In genomic region chr14:77941105-77941504, GRCm38 (mm10) we compare ENCODE assay signal across 20 mouse cellular contexts. TPM values are rescaled to one million over a fixed set of nuclear protein-coding genes. Genes with fewer than 3 reads are reported as not detected.
DNase-seq lines count a peak whose midpoint lies in the region; ATAC-seq and TF ChIP-seq lines count a peak whose summit lies in the region.
"Had no signal": no experiment of that assay in that cellular context is flagged by ENCODE, and none has a peak within 500 bp of the region (broad histone marks: within the 10 kb centered on the region; RNA-seq: fewer than 3 reads in every experiment).

No protein-coding gene starts in this region.

- H3K27me3 ChIP-seq in kidney, postnatal 0 days (ENCODE audit: insufficient read depth, low read length): no peaks in the 10 kb centered on the region
- no peaks in the 10 kb centered on the region for H3K27me3 ChIP-seq in thymus, adult 2 months (ENCODE audit: control insufficient read depth, insufficient read depth, low read length)
- H3K27me3 ChIP-seq in stomach, postnatal 0 days (ENCODE audit: control insufficient read depth, insufficient read depth, low read length): no peaks in the 10 kb centered on the region
- no peaks in the 10 kb centered on the region for H3K27me3 ChIP-seq in heart, embryonic 12.5 days (replicated peaks)
- H3K27me3 ChIP-seq: embryonic facial prominence, embryonic 15.5 days; intestine, embryonic 15.5 days; limb, embryonic 12.5 days; liver, embryonic 13.5 days; neural tube, embryonic 13.5 days had no signal

- H3K4me1 ChIP-seq in kidney, postnatal 0 days (replicated peaks; ENCODE audit: insufficient read depth, low read length): no peaks in the 10 kb centered on the region
- H3K4me1 ChIP-seq in thymus, adult 2 months (replicated peaks; ENCODE audit: control insufficient read depth, insufficient read depth, low read length): no peaks in the 10 kb centered on the region
- no peaks in the 10 kb centered on the region for H3K4me1 ChIP-seq in stomach, postnatal 0 days (replicated peaks; ENCODE audit: control insufficient read depth, insufficient read depth)
- H3K4me1 ChIP-seq in heart, embryonic 12.5 days (replicated peaks): 0 out of 2 replicates have a peak, but pooled peaks cover 5% of the 10 kb centered on the region
- H3K4me1 ChIP-seq: embryonic facial prominence, embryonic 15.5 days; heart, embryonic 10.5 days; intestine, embryonic 15.5 days; liver, embryonic 13.5 days had no signal

- no peak overlapping the region for H3K4me2 ChIP-seq in kidney, postnatal 0 days (ENCODE audit: low read length)
- H3K4me2 ChIP-seq in stomach, postnatal 0 days (replicated peaks; ENCODE audit: low read depth): no peak overlapping the region
- H3K4me2 ChIP-seq in heart, embryonic 12.5 days: no peak overlapping the region
- H3K4me2 ChIP-seq: embryonic facial prominence, embryonic 15.5 days; hindbrain, embryonic 14.5 days; intestine, embryonic 15.5 days; limb, embryonic 12.5 days; liver, embryonic 13.5 days; midbrain, embryonic 12.5 days; neural tube, embryonic 13.5 days had no signal

- WGBS in kidney, postnatal 0 days: 97% methylated on average over 1 of the region's 1 CpGs
- 93% methylated on average over 1 of the region's 1 CpGs for WGBS in thymus, adult 2 months
- WGBS in stomach, postnatal 0 days: 100% methylated on average over 1 of the region's 1 CpGs
- WGBS in heart, embryonic 12.5 days: 89% methylated on average over 1 of the region's 1 CpGs

- H3K9me3 ChIP-seq in kidney, postnatal 0 days (replicated peaks; ENCODE audit: low read length): no peaks in the 10 kb centered on the region
- H3K9me3 ChIP-seq in stomach, postnatal 0 days (ENCODE audit: control insufficient read depth, low read length): no peaks in the 10 kb centered on the region
- H3K9me3 ChIP-seq in heart, embryonic 12.5 days (replicated peaks): 0 out of 2 replicates have a peak, but pooled peaks cover 3% of the 10 kb centered on the region
- H3K9me3 ChIP-seq: embryonic facial prominence, embryonic 15.5 days; heart, embryonic 10.5 days; intestine, embryonic 15.5 days; liver, embryonic 13.5 days; midbrain, embryonic 12.5 days; neural tube, embryonic 13.5 days had no signal

- no peaks in the 10 kb centered on the region for H3K36me3 ChIP-seq in kidney, postnatal 0 days (ENCODE audit: insufficient read depth, low read length)
- H3K36me3 ChIP-seq in thymus, adult 2 months (ENCODE audit: control insufficient read depth, insufficient read depth, low read length): peaks cover 8% of the 10 kb centered on the region; the same call in 1 of the 2 replicates
- H3K36me3 ChIP-seq in stomach, postnatal 0 days (ENCODE audit: control insufficient read depth, insufficient read depth, low read length): no peaks in the 10 kb centered on the region
- no peaks in the 10 kb centered on the region for H3K36me3 ChIP-seq in heart, embryonic 12.5 days
- H3K36me3 ChIP-seq: embryonic facial prominence, embryonic 15.5 days; heart, embryonic 10.5 days; intestine, embryonic 15.5 days; limb, embryonic 12.5 days; liver, embryonic 13.5 days; midbrain, embryonic 12.5 days; neural tube, embryonic 13.5 days had no signal

- no peak overlapping the region for H3K4me3 ChIP-seq in kidney, postnatal 0 days (replicated peaks; ENCODE audit: low read depth, low read length)
- no peak overlapping the region for H3K4me3 ChIP-seq in thymus, adult 2 months (ENCODE audit: control insufficient read depth, insufficient read depth, low read length)
- no peak overlapping the region for H3K4me3 ChIP-seq in stomach, postnatal 0 days (ENCODE audit: low read depth, low read length)
- H3K4me3 ChIP-seq in heart, embryonic 12.5 days: no peak overlapping the region
- H3K4me3 ChIP-seq: embryonic facial prominence, embryonic 15.5 days; heart, embryonic 10.5 days; intestine, embryonic 15.5 days; limb, embryonic 12.5 days; liver, embryonic 13.5 days; midbrain, embryonic 12.5 days; neural tube, embryonic 13.5 days had no signal

- no peak for TF ChIP-seq POLR2A in thymus, adult 2 months (IDR thresholded peaks at IDR 0.05; ENCODE audit: control insufficient read depth, extremely low read depth, insufficient read depth, low read length, poor library complexity)

- ATAC-seq in kidney, postnatal 0 days (replicated peaks; ENCODE audit: low FRiP score, low read depth): no peak
- ATAC-seq in stomach, postnatal 0 days (ENCODE audit: low FRiP score, low TSS enrichment): no peak
- ATAC-seq in heart, embryonic 12.5 days (ENCODE audit: insufficient number of reproducible peaks, low FRiP score): no peak
- ATAC-seq: intestine, embryonic 15.5 days had no signal

- no peak for DNase-seq in kidney, postnatal 0 days (ENCODE audit: low spot score)
- DNase-seq in kidney, adult 9 months: no peak
- DNase-seq in thymus, postnatal 14 days: peak; percentile 17
- DNase-seq in thymus, adult 2 months: no peak
- DNase-seq in R1 (ENCODE audit: low read depth, low spot score): peak; percentile 40
- DNase-seq in stomach, postnatal 0 days (ENCODE audit: low spot score): no peak
- DNase-seq: adrenal gland, postnatal 10 days; cerebellum, adult 11 months; kidney, postnatal 10 days; liver, embryonic 13.5 days; right cerebral cortex, adult 18-20 months had no signal

- peak; percentile 38; the same call in 1 of the 2 replicates for TF ChIP-seq CTCF in kidney, postnatal 0 days (IDR thresholded peaks at IDR 0.05; ENCODE audit: low read depth)
- no peak for TF ChIP-seq CTCF in thymus, adult 2 months (IDR thresholded peaks at IDR 0.05; ENCODE audit: borderline replicate concordance, control insufficient read depth, extremely low read depth, insufficient read depth, low read length, poor library complexity)
- TF ChIP-seq CTCF in stomach, postnatal 0 days (IDR thresholded peaks at IDR 0.05; ENCODE audit: low read depth): peak; percentile 52

- no peak for TF ChIP-seq EP300 in stomach, postnatal 0 days (optimal IDR thresholded peaks at IDR 0.05)

- H3K27ac ChIP-seq in kidney, postnatal 0 days: no peak overlapping the region
- H3K27ac ChIP-seq in thymus, adult 2 months (ENCODE audit: control insufficient read depth, insufficient read depth, low read length): no peak overlapping the region
- H3K27ac ChIP-seq in stomach, postnatal 0 days (replicated peaks): no peak overlapping the region
- H3K27ac ChIP-seq in heart, embryonic 12.5 days (ENCODE audit: poor library complexity, severe bottlenecking): no peak overlapping the region
- H3K27ac ChIP-seq: embryonic facial prominence, embryonic 15.5 days; heart, embryonic 10.5 days; hindbrain, embryonic 14.5 days; intestine, embryonic 15.5 days; limb, embryonic 12.5 days; liver, embryonic 13.5 days; macrophage; midbrain, embryonic 12.5 days; neural tube, embryonic 13.5 days had no signal

- H3K9ac ChIP-seq in kidney, postnatal 0 days (ENCODE audit: low read depth, low read length): no peak overlapping the region
- H3K9ac ChIP-seq in stomach, postnatal 0 days (ENCODE audit: low read length): no peak overlapping the region
- no peak overlapping the region for H3K9ac ChIP-seq in heart, embryonic 12.5 days
- H3K9ac ChIP-seq: embryonic facial prominence, embryonic 15.5 days; hindbrain, embryonic 14.5 days; intestine, embryonic 15.5 days; limb, embryonic 12.5 days; liver, embryonic 13.5 days; midbrain, embryonic 12.5 days; neural tube, embryonic 13.5 days had no signal

RNA-seq across cellular contexts. Expression of gene Epsti1, which starts 37.1 kb away (rescaled TPM):
- polyA plus RNA-seq in kidney, postnatal 0 days (2015; fragmentation: Nextera tagmentation; extraction: Ambion mirVana): 3.4 and 3.8 TPM in 2 replicates
- polyA plus RNA-seq in thymus, adult 2 months (2012; rRNA removed): 48.6 and 64.6 TPM in 2 replicates
- polyA plus RNA-seq in stomach, postnatal 0 days (2015; fragmentation: Nextera tagmentation; extraction: Ambion mirVana): 2.7 and 3.1 TPM in 2 replicates
- 0.29 and 0.45 TPM in 2 replicates for polyA plus RNA-seq in heart, embryonic 12.5 days (2016; fragmentation: Nextera tagmentation; extraction: Ambion mirVana)

Comparison
In these comparisons a context has a peak if more than half of its experiments do, and no peak if none do; other contexts are left out.
1. DNase-seq: peak in thymus, postnatal 14 days (single experiment) and R1 (single experiment); none in kidney, postnatal 0 days (single experiment), kidney, adult 9 months (single experiment), thymus, adult 2 months (single experiment) and stomach, postnatal 0 days (single experiment).
2. RNA of gene Epsti1, which starts 37.1 kb away (polyA plus RNA-seq): 48.6 to 64.6 TPM in thymus, adult 2 months; 3.4 to 3.8 TPM in kidney, postnatal 0 days, 2.7 to 3.1 TPM in stomach, postnatal 0 days and 0.29 to 0.45 TPM in heart, embryonic 12.5 days; every median in the first group is over 10 times any median in the second.